Mouse (Mus musculus): Measurements from ENCODE around the gene Rbfox3. TPM values are rescaled to one million over a fixed set of nuclear protein-coding genes. Genes with fewer than 3 reads are reported as not detected.
A peak's percentile ranks its signal among the peaks of the same experiment; 100 is the strongest.

The Rbfox3 gene
- polyA plus RNA-seq, 1 experiment from 2014 or later, result 0.97 TPM

- no peak overlapping the region for H3K4me3 ChIP-seq (ENCODE audit: low read depth, low read length)
- ATAC-seq, result no peak
- no peaks in the 10 kb centered on the region for H3K4me1 ChIP-seq (ENCODE audit: insufficient read depth, low read depth, low read length)
- no peak overlapping the region for H3K27ac ChIP-seq (ENCODE audit: low read length)
- no peak overlapping the region for H3K9ac ChIP-seq (replicated peaks; ENCODE audit: low read depth)
- H3K9me3 ChIP-seq (ENCODE audit: low read length), result no peaks in the 10 kb centered on the region
- H3K4me2 ChIP-seq (replicated peaks; ENCODE audit: low read depth, low read length), result no peak overlapping the region
- no peak for DNase-seq (ENCODE audit: low spot score)
- 42% methylated on average over 8 of the region's 8 CpGs for WGBS
- peaks cover 5% of the 10 kb centered on the region; the same call in 1 of the 2 replicates for H3K27me3 ChIP-seq (replicated peaks; ENCODE audit: insufficient read depth, low read length)
- no peaks in the 10 kb centered on the region for H3K36me3 ChIP-seq (ENCODE audit: insufficient read depth, low read length)
- TF ChIP-seq EP300 (IDR thresholded peaks at IDR 0.05) (no peak), CTCF (IDR thresholded peaks at IDR 0.05) (no peak)
Measured at GRCm38 (mm10) chr11:118576611-118577010, 334.8 kb downstream of the Rbfox3 start.

DNA sequence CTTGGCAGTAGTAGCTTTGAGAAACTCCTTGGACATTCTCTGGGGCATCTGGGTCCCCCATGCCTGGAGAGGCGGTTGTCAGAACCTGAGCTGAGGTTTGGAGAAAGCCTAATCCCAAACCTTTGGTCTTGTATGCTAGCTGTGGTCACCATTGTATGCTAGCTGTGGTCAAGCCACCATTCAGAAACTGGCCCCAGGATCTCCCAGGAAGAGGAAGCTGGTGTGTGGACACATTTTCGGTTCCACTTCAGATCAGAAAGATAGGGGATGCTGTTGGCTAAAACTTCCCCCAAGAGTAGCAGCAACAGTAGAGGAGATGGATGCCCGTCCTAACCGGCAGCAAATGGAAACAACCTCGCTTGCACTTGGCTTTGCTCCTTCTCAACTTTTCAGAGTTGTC, 337.0 kb downstream of the Rbfox3 start:
- Histone ChIP-seq H3K9ac (replicated peaks; ENCODE audit: low read depth) (no peak overlapping the region), H3K9me3 (ENCODE audit: low read length) (no peaks in the 10 kb centered on the region), H3K27me3 (replicated peaks; ENCODE audit: insufficient read depth, low read length) (peaks cover 27% of the 10 kb centered on the region), H3K4me1 (ENCODE audit: insufficient read depth, low read depth, low read length) (no peaks in the 10 kb centered on the region), H3K4me3 (ENCODE audit: low read depth, low read length) (no peak overlapping the region), H3K36me3 (ENCODE audit: insufficient read depth, low read length) (no peaks in the 10 kb centered on the region), H3K4me2 (replicated peaks; ENCODE audit: low read depth, low read length) (no peak overlapping the region), H3K27ac (ENCODE audit: low read length) (no peak overlapping the region)
- no peak for DNase-seq (ENCODE audit: low spot score)
- WGBS, result 67% methylated on average over 5 of the region's 5 CpGs
- TF ChIP-seq EP300 (IDR thresholded peaks at IDR 0.05) (no peak), CTCF (IDR thresholded peaks at IDR 0.05) (no peak)
- ATAC-seq, result no peak

- H3K36me3 ChIP-seq (ENCODE audit: insufficient read depth, low read length), result no peaks in the 10 kb centered on the region
- H3K4me1 ChIP-seq (ENCODE audit: insufficient read depth, low read depth, low read length), result no peaks in the 10 kb centered on the region
- no peak overlapping the region for H3K4me3 ChIP-seq (ENCODE audit: low read depth, low read length)
- H3K27ac ChIP-seq (ENCODE audit: low read length), result no peak overlapping the region
- no peak overlapping the region for H3K9ac ChIP-seq (replicated peaks; ENCODE audit: low read depth)
- no peak for ATAC-seq
- H3K9me3 ChIP-seq (ENCODE audit: low read length), result no peaks in the 10 kb centered on the region
- 3% methylated on average over 3 of the region's 3 CpGs for WGBS
- H3K4me2 ChIP-seq (replicated peaks; ENCODE audit: low read depth, low read length), result no peak overlapping the region
- TF ChIP-seq CTCF (IDR thresholded peaks at IDR 0.05), result peak; percentile 76
- TF ChIP-seq EP300 (IDR thresholded peaks at IDR 0.05), result no peak
- peak; percentile 6 for DNase-seq (ENCODE audit: low spot score)
- peaks cover 36% of the 10 kb centered on the region for H3K27me3 ChIP-seq (replicated peaks; ENCODE audit: insufficient read depth, low read length)
Measured at GRCm38 (mm10) chr11:118573569-118573968, 337.8 kb downstream of the Rbfox3 start.

GRCm38 (mm10) chr11:118573000-118573399, 338.4 kb downstream of the Rbfox3 start:
- H3K27ac ChIP-seq (ENCODE audit: low read length), result no peak overlapping the region
- H3K9ac ChIP-seq (replicated peaks; ENCODE audit: low read depth), result no peak overlapping the region
- TF ChIP-seq CTCF (IDR thresholded peaks at IDR 0.05) (no peak), EP300 (IDR thresholded peaks at IDR 0.05) (no peak)
- 57% methylated on average over 7 of the region's 7 CpGs for WGBS
- H3K27me3 ChIP-seq (replicated peaks; ENCODE audit: insufficient read depth, low read length), result peaks cover 42% of the 10 kb centered on the region
- no peak for DNase-seq (ENCODE audit: low spot score)
- no peak overlapping the region for H3K4me3 ChIP-seq (ENCODE audit: low read depth, low read length)
- no peak overlapping the region for H3K4me2 ChIP-seq (replicated peaks; ENCODE audit: low read depth, low read length)
- ATAC-seq, result no peak
- H3K4me1 ChIP-seq (ENCODE audit: insufficient read depth, low read depth, low read length), result no peaks in the 10 kb centered on the region
- H3K36me3 ChIP-seq (ENCODE audit: insufficient read depth, low read length), result no peaks in the 10 kb centered on the region
- no peaks in the 10 kb centered on the region for H3K9me3 ChIP-seq (ENCODE audit: low read length)

GRCm38 (mm10) chr11:118570164-118570563, 341.2 kb downstream of the Rbfox3 start:
- no peak for ATAC-seq
- Histone ChIP-seq H3K27me3 (replicated peaks; ENCODE audit: insufficient read depth, low read length) (peaks cover 42% of the 10 kb centered on the region), H3K9ac (replicated peaks; ENCODE audit: low read depth) (no peak overlapping the region), H3K27ac (ENCODE audit: low read length) (no peak overlapping the region), H3K4me2 (replicated peaks; ENCODE audit: low read depth, low read length) (no peak overlapping the region), H3K4me1 (ENCODE audit: insufficient read depth, low read depth, low read length) (no peaks in the 10 kb centered on the region), H3K4me3 (ENCODE audit: low read depth, low read length) (no peak overlapping the region), H3K9me3 (ENCODE audit: low read length) (no peaks in the 10 kb centered on the region), H3K36me3 (ENCODE audit: insufficient read depth, low read length) (no peaks in the 10 kb centered on the region)
- TF ChIP-seq EP300 (IDR thresholded peaks at IDR 0.05), result no peak
- no peak for TF ChIP-seq CTCF (IDR thresholded peaks at IDR 0.05)
- WGBS, result 4% methylated on average over 24 of the region's 27 CpGs
- DNase-seq (ENCODE audit: low spot score), result no peak

- WGBS, result 2% methylated on average over 24 of the region's 51 CpGs
- Histone ChIP-seq H3K27ac (ENCODE audit: low read length) (no peak overlapping the region), H3K9ac (replicated peaks; ENCODE audit: low read depth) (no peak overlapping the region), H3K9me3 (ENCODE audit: low read length) (no peaks in the 10 kb centered on the region), H3K4me2 (replicated peaks; ENCODE audit: low read depth, low read length) (no peak overlapping the region), H3K36me3 (ENCODE audit: insufficient read depth, low read length) (no peaks in the 10 kb centered on the region), H3K4me3 (ENCODE audit: low read depth, low read length) (no peak overlapping the region), H3K27me3 (replicated peaks; ENCODE audit: insufficient read depth, low read length) (peaks cover 42% of the 10 kb centered on the region), H3K4me1 (ENCODE audit: insufficient read depth, low read depth, low read length) (no peaks in the 10 kb centered on the region)
- no peak for DNase-seq (ENCODE audit: low spot score)
- TF ChIP-seq EP300 (IDR thresholded peaks at IDR 0.05) (no peak), CTCF (IDR thresholded peaks at IDR 0.05) (no peak)
- no peak for ATAC-seq
Measured at GRCm38 (mm10) chr11:118569571-118570062, 341.8 kb downstream of the Rbfox3 start.

DNA sequence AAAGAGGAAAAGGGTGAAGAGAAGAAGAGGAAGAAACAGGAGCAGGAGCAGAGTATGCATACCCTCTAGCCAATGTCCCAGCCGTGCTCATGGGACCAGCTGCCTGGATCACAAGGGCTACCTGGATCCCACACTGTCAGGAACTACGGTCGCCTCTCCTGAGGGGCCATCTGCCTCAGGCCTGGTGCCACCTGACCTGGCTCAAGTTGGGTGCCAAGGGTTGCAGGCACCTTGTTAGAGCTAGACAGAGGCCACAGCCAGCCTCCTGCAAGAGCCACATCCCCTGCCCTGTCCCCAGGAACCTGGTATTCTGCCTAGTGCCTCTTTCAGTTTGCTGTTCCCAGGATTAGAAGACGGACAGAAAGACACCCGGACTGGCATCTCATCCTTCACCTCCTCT, 347.5 kb downstream of the Rbfox3 start:
- Histone ChIP-seq H3K27me3 (replicated peaks; ENCODE audit: insufficient read depth, low read length) (peaks cover 10% of the 10 kb centered on the region), H3K27ac (ENCODE audit: low read length) (no peak overlapping the region), H3K9ac (replicated peaks; ENCODE audit: low read depth) (no peak overlapping the region), H3K4me1 (ENCODE audit: insufficient read depth, low read depth, low read length) (no peaks in the 10 kb centered on the region), H3K9me3 (ENCODE audit: low read length) (no peaks in the 10 kb centered on the region), H3K36me3 (ENCODE audit: insufficient read depth, low read length) (no peaks in the 10 kb centered on the region), H3K4me2 (replicated peaks; ENCODE audit: low read depth, low read length) (no peak overlapping the region), H3K4me3 (ENCODE audit: low read depth, low read length) (no peak overlapping the region)
- DNase-seq (ENCODE audit: low spot score) (no peak), ATAC-seq (no peak)
- TF ChIP-seq CTCF (IDR thresholded peaks at IDR 0.05), result no peak
- no peak for TF ChIP-seq EP300 (IDR thresholded peaks at IDR 0.05)
- WGBS, result 78% methylated on average over 5 of the region's 5 CpGs

Data from lung, postnatal 0 days (tissue).